Mouse (Mus musculus) liver, adult (tissue): Measurements from ENCODE around the gene Slc24a2.

Experiments
- GATA4 ChIP-seq: IDR thresholded peaks from 2 replicates; pipeline ENCODE4 v1.6.1; 2014; ENCODE audit warnings: mild to moderate bottlenecking, low read length; ENCODE audit not compliant: insufficient replicate concordance

Slc24a2 gene

DNA sequence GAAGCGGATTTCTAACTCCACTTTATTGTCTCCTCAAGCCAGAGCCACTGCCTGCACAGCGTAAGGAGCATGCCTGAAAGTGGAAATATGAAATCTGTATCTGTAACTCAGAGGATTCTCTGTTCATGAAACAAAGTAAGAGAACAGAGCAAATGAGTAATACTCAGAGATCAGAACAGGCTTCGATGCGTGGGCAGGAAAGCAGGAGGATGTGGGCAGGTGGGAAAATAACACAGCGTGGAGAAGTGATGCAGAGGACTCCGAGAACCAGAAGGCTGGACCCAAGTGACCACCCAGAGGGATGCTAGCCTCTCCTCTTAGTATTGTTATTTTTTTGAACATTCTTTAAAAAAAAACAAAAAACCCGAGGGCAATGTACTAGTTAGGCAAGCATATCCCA lies 78.3 kb downstream of the Slc24a2 start:
- no peak for TF ChIP-seq GATA4

GRCm38 (mm10) chr4:87149584-87149983 lies 80.7 kb downstream of the Slc24a2 start:
- TF ChIP-seq GATA4 = no peak

DNA sequence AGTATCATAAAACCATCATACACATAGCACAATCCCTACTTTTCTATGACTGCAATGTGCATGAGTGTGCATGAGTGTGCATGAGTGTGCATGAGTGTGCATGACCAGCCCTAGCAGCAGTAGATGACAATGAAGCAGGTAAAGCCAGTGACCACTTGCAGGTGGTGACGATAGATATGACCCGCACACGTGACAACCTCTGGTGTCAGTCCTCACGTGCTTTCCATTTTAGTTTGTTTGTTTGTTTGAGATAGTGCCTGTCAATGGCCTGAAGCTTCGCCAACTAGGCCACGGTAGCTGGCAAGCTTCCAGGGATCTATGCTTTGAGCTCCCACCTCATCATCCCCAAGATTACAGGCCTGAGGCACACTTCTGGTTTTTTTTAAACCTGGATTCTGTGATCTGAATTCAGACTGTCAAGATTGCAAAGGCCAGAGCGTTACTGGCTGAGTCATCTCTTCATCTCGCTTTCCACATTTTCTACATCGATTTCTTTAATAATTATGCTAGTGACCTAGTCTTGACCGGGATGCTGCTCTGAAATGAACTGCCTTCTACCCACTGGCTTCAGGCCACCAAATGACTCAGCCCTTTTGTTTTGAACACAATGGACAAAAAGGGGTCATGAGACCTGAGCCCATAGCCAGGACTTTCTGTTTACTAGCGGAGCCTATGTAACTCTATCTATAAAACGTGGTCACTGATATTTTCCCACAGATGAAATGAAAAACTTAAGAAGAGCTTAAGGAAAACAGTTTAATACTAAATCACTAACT lies 88.5 kb downstream of the Slc24a2 start:
- no peak for TF ChIP-seq GATA4

DNA sequence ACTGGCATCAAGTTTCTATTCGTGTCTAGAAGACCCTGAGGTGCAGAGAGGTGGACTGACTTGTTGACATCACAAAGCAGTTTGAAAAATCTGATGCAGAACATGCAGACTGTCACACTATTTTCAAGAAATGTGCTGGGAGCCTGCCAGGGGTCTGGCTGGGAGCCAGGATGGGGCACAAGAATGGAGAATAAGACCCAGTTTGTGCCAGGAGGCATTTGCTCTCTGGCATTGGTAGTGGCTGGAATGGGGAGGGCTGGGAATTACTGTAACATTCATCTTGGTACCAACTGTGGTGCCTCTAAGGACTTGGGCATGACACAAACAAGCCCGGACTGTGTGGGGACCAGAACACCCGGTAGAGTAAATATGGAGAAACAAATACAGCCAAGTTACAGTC lies 89.4 kb downstream of the Slc24a2 start:
- TF ChIP-seq GATA4 = no peak

- no peak for TF ChIP-seq GATA4
Observed at GRCm38 (mm10) chr4:87132525-87132924, 97.8 kb downstream of the Slc24a2 start.

GRCm38 (mm10) chr4:87126756-87127155 lies 103.5 kb downstream of the Slc24a2 start:
- TF ChIP-seq GATA4 = no peak

- TF ChIP-seq GATA4 = no peak
Observed at GRCm38 (mm10) chr4:87119758-87120157, 110.5 kb downstream of the Slc24a2 start.

DNA sequence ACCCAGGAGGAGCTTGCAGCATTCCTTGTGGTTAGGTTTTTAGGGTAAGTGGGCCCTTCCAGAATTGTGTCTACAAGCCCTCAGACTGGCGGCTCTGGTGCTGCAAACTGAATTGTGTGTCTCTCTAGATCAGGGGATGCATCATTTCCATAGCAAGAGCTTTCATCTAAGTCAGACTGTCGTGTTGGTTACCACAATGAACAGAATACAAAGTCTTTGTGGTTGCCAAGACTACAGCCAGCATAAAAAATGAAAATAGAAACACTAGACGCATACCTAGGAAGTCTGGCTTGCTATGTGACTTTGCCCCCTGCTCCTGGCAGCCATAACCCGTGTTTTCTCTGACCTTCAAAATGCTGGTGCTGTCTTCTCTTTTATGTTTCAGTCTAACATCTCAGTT lies 114.6 kb downstream of the Slc24a2 start:
- no peak for TF ChIP-seq GATA4

DNA sequence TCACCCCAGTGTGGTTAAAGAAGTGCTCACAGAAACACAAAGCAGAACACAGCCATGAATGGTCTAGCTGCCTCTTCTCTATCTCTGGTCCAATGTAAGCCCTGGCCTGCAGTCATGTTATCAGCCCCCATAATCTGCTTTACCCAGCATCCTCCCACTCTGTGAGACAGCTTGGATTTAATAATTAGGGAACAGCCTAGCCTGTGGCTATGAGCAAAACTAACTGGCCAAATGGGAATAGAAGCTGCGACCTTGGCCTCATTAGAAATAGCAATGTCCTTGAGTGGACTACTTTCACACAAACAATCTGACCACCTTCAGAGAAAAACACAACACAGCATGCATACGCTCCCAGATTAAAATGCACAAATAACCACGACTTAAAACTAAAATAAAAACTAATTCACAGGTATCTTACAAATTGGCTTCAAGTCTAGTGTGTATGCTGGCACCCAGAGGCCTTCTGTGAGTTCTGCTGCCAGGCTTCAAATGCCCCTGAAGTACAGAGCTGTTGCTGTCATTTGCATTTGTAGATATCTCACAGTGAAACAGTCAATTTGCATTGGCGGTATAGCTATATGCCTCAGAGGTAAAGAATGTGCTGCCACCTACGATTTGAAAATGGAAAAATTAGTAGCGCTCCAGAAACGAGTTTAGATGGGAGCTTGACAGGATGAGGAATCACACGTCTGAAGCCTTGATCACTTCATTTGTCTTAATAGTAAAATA lies 120.8 kb downstream of the Slc24a2 start:
- TF ChIP-seq GATA4 = no peak

GRCm38 (mm10) chr4:87100936-87101335 lies 129.3 kb downstream of the Slc24a2 start:
- no peak for TF ChIP-seq GATA4

- TF ChIP-seq GATA4 = no peak
Observed at GRCm38 (mm10) chr4:87096186-87096585, 134.1 kb downstream of the Slc24a2 start.

DNA sequence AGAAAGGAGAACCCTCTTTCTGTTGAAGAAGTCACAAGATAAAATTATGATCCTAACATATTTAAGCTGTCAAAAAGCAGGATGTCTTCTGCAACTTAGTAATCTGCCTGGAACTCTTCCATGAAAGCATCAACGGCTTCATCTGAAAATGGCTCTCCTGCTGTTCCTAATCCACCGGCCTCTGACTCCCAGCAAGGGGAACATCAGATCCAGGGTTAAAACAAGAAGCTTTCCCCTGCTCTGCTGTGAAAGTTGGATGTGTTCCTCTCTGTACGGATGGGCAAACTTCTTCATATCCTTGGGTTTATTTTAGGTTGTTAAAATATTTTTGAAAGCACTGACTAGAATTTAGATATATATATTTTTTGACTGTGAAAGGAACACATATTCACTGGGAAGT lies 136.7 kb downstream of the Slc24a2 start:
- no peak for TF ChIP-seq GATA4

- no peak for TF ChIP-seq GATA4
Observed at GRCm38 (mm10) chr4:87090841-87091240, 139.4 kb downstream of the Slc24a2 start.

DNA sequence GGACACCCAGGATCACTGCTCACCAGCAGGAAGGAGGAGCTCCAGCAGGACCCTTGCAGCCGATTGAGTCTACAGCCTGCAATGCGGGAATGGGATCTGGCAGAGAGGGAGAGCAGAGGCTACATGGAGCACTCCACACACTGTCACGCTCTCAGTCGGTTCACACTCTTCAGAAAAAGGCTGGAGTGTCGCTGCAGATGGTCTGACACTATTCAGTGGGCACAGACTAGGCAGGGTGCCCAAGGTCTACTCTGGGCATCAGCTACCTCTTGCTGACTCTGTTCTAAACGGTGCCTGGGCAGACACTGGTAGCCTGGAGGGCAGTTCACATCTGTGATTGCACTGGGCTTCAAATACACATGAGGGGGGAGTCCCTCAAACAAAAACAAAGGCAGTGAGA lies 141.6 kb downstream of the Slc24a2 start:
- TF ChIP-seq GATA4 = no peak

GRCm38 (mm10) chr4:87087597-87087996 lies 142.7 kb downstream of the Slc24a2 start:
- no peak for TF ChIP-seq GATA4

DNA sequence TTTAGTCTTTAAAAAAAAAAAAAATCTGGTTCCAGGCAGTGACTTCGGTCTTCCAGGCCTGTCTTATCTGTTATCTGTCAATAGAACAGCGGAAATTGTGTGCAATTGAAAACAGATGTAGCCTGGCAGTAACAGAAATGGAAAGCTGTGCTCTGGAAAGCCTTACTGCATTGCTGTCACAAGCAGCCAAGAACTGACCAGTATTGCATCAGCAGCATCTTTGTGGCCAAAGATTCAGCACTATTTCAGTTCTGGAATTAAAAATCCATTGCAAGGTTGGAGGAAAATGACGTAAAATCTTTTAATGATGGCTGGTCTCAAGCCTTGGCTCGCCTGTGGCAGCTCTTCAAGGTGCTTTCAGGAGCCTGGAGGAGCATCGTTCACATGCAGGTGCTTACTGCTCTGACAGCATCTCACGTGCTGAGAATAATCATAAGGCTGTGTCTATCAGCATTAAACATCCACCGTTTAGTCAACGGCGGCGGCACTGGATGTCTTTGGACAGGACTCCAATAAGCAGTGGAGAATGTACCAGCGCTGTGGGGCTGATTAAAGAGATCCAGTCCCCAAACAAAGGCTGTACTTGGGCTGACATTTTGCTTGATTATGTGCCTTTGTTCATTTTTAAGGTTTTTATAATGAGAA lies 143.2 kb downstream of the Slc24a2 start:
- TF ChIP-seq GATA4 = no peak
